Mouse (Mus musculus) myocyte (in vitro differentiated cells): ENCODE results near the gene Net1. TPM values are rescaled to one million over a fixed set of nuclear protein-coding genes. Genes with fewer than 3 reads are reported as not detected.
A peak's percentile ranks its signal among the peaks of the same experiment; 100 is the strongest.

Experiments used
- H3K27me3 ChIP-seq: one replicate; pipeline ENCODE4 v1.6.1; 2011; ENCODE audit not compliant: control insufficient read depth, insufficient read depth, insufficient read length
- H3K36me3 ChIP-seq: one replicate; pipeline ENCODE4 v1.6.1; 2011; ENCODE audit not compliant: control insufficient read depth, insufficient read depth
- H3K4me2 ChIP-seq: one replicate; pipeline ENCODE4 v1.6.1; 2011; ENCODE audit warnings: low read depth, control low read depth
- H3K4me3 ChIP-seq: one replicate; pipeline ENCODE4 v1.5.1; 2011; ENCODE audit warnings: mild to moderate bottlenecking, control low read depth, moderate library complexity
- H3K79me2 ChIP-seq: one replicate; pipeline ENCODE4 v1.6.1; 2011; ENCODE audit not compliant: control insufficient read depth, insufficient read depth
- H3ac ChIP-seq: one replicate; pipeline ENCODE4 v1.6.1; 2011; ENCODE audit not compliant: control insufficient read depth, insufficient read length
- CEBPB ChIP-seq: IDR thresholded peaks from 2 replicates; pipeline ENCODE4 v1.6.1; 2011; ENCODE audit warnings: mild to moderate bottlenecking, moderate library complexity; ENCODE audit not compliant: poor library complexity, insufficient read depth, severe bottlenecking
- E2F4 ChIP-seq: IDR thresholded peaks from one replicate; pipeline ENCODE4 v1.6.1; 2011; ENCODE audit warnings: mild to moderate bottlenecking, control low read depth, moderate library complexity; ENCODE audit not compliant: insufficient read depth
- MAX ChIP-seq: IDR thresholded peaks from one replicate; pipeline ENCODE4 v1.6.1; 2011; ENCODE audit warnings: low read depth, mild to moderate bottlenecking, control low read depth
- MYOD1 ChIP-seq, 3 experiments: IDR thresholded peaks; one replicate each; pipeline ENCODE4 v1.6.1; 2011; ENCODE audit warnings: control low read depth in 2 of 3, low read depth in 2 of 3, mild to moderate bottlenecking in 2 of 3, moderate library complexity in 1 of 3; ENCODE audit not compliant: insufficient read length in 2 of 3, control insufficient read depth in 1 of 3
- MYOG ChIP-seq, 3 experiments: IDR thresholded peaks; one replicate each; pipeline ENCODE4 v1.6.1; 2011; ENCODE audit warnings: control low read depth in 2 of 3, low read depth in 2 of 3, mild to moderate bottlenecking in 2 of 3; ENCODE audit not compliant: insufficient read length in 2 of 3, control insufficient read depth in 1 of 3, insufficient read depth in 1 of 3
- POLR2A ChIP-seq: IDR thresholded peaks from one replicate; pipeline ENCODE4 v1.6.1; 2011; ENCODE audit warnings: low read depth, mild to moderate bottlenecking, control low read depth, moderate library complexity; ENCODE audit not compliant: insufficient read length
- POLR2AphosphoS2 ChIP-seq: IDR thresholded peaks from one replicate; pipeline ENCODE4 v1.6.1; 2011; ENCODE audit warnings: low read depth, control low read depth; ENCODE audit not compliant: insufficient read length
- REST ChIP-seq: IDR thresholded peaks from one replicate; pipeline ENCODE4 v1.6.1; 2011; ENCODE audit warnings: mild to moderate bottlenecking, control low read depth, moderate library complexity; ENCODE audit not compliant: insufficient read depth, insufficient read length
- SRF ChIP-seq: IDR thresholded peaks from one replicate; pipeline ENCODE4 v1.6.1; 2011; ENCODE audit warnings: low read depth; ENCODE audit not compliant: control insufficient read depth, insufficient read length
- TCF12 ChIP-seq: IDR thresholded peaks from one replicate; pipeline ENCODE4 v1.6.1; 2011; ENCODE audit warnings: mild to moderate bottlenecking, control low read depth; ENCODE audit not compliant: poor library complexity, insufficient read depth, severe bottlenecking
- TCF3 ChIP-seq: IDR thresholded peaks from one replicate; pipeline ENCODE4 v1.6.1; 2011; ENCODE audit warnings: low read depth, control low read depth; ENCODE audit not compliant: insufficient read length
- USF1 ChIP-seq: IDR thresholded peaks from one replicate; pipeline ENCODE4 v1.6.1; 2011; ENCODE audit warnings: low read depth, mild to moderate bottlenecking, control low read depth, moderate library complexity
- polyA plus RNA-seq: library from polyadenylated mRNA; unstranded; fragments of >200 nt; fragmentation: generic; extraction: Trizol; gene quantifications from one replicate; pipeline ENCODE4 v1.2.1, GENCODE M21; 2012; ENCODE audit warnings: missing spikeins

The Net1 gene
- polyA plus RNA-seq, 1 experiment, result 13.7 TPM

DNA sequence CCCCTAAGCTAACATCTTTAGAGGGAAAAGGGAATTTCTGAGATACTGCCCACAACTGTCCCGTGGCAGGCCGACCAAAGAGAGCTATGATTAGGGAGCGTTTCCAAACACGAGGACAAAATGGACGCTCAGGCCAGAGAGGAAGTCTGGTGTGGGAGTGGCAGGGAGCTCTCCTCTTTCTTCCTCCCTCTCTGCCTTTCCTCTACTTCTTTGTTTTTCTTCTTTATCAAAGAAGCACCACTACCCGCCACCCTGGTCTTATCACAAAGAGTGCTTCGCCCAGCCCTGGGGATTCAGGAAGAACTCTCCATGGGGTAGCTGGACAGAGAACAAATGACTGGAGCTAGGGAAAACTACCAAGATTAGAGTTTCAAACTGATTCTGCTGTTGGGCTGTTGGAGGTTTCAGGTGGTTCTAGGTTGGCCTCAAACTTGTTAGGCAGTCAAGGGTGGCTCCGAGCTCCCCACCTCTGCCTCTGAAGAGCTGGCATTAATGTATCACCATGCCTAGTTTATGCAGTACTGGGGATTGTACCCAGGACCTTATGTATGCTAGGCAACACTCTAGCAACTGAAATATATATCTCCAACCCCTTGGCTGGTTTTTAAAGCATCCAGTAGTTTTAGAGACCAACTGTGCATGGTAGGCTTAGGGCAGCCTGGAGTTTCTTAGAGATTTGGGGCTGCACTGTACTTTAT, 51.5 kb downstream of the Net1 start:
- Histone ChIP-seq H3ac (no peak overlapping the region), H3K4me3 (no peak overlapping the region), H3K4me2 (no peak overlapping the region), H3K27me3 (no peaks in the 10 kb centered on the region), H3K79me2 (no peaks in the 10 kb centered on the region), H3K36me3 (no peaks in the 10 kb centered on the region)
- TF ChIP-seq MAX (no peak), POLR2A (no peak), USF1 (no peak), POLR2AphosphoS2 (no peak), MYOD1 (IDR thresholded peaks at IDR 0.05; ENCODE audit: control insufficient read depth in 1 of 3, insufficient read length in 2 of 3, low read depth in 2 of 3) (no peak), MYOG (IDR thresholded peaks at IDR 0.05; ENCODE audit: control insufficient read depth in 1 of 3, insufficient read depth in 1 of 3, insufficient read length in 2 of 3, low read depth in 2 of 3) (no peak), TCF12 (no peak), TCF3 (no peak), E2F4 (no peak), SRF (no peak), CEBPB (no peak)

DNA sequence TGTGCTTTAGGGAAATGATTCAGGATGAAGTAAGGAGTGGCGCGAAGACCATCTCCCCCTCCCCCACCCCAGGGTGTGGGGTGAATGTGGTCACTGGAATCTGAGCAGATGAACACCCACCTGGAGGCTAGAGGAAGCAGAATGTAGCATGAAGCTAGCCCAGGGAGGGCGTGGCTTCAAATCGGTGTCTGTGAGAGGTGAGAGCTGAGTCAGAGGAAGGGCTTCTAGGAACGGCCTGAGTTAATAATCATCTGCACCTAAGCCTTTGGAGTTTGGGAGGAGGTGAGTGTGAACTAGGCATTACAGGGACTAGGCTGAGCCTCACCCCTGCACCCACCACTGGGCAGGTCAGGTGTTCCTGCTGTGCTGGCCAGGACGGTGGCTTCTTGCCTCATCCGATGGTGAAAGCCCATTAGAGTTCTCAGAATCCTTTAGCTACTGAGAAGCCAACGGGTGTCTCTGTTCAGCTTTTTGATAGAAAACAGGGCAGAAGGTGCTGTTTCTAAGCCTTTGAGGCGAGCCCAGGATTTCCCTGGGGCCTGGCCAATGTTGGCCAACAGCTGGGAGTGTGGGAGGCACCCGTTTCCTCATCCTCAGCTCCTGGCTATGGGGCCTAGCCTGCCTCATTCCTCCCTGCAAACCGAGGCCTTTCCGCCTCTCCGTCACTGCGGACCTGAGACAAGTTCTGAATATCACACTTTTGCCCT, 52.2 kb downstream of the Net1 start:
- H3K4me2 ChIP-seq, result no peak overlapping the region
- TF ChIP-seq REST (no peak), MYOD1 (IDR thresholded peaks at IDR 0.05; ENCODE audit: control insufficient read depth in 1 of 3, insufficient read length in 2 of 3, low read depth in 2 of 3) (peak in 1 of 3 experiments; percentile 37), TCF3 (no peak), TCF12 (no peak), MYOG (IDR thresholded peaks at IDR 0.05; ENCODE audit: control insufficient read depth in 1 of 3, insufficient read depth in 1 of 3, insufficient read length in 2 of 3, low read depth in 2 of 3) (peak in 1 of 3 experiments; percentile 13)

DNA sequence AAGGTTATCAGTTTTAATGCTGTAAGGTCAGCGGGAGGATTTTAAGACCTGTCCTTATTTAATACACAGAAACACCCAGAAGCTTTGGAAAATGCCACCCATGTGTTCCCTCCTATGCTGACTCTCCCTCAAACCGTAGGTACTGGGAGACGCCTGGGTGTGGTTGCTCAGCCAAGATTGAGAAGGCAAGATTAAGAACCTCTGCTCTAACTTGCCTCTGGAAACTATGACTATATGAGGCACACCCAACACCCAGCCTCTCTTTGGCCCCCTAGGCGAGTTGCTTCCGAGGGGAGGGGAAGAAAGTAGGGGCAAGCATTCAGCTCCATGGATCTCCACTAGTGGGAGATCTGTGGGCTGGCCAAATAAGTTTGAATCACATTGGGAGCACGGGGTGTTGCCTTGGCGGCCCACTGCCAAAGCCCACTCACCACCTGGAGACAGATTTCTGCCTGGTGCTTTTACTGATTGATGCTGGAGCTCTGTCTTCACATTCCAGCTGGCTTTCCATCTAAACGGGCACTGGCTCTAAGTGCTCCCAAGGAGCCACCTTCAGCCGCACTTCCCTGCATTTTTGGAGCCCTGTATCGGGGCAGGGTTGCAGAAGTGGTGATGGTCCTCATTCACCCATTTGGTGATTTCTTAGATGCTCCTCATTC, 55.0 kb downstream of the Net1 start:
- Histone ChIP-seq H3K4me2 (no peak overlapping the region), H3K36me3 (no peaks in the 10 kb centered on the region), H3K27me3 (no peaks in the 10 kb centered on the region), H3K79me2 (no peaks in the 10 kb centered on the region), H3ac (no peak overlapping the region), H3K4me3 (no peak overlapping the region)
- TF ChIP-seq MAX (no peak), TCF12 (no peak)

More for the DNA sequence above, 52.2 kb downstream of the Net1 start:
- no peak overlapping the region for H3K4me3 ChIP-seq
- H3ac ChIP-seq, result no peak overlapping the region
- H3K79me2 ChIP-seq, result no peaks in the 10 kb centered on the region
- H3K36me3 ChIP-seq, result no peaks in the 10 kb centered on the region
- no peaks in the 10 kb centered on the region for H3K27me3 ChIP-seq

DNA sequence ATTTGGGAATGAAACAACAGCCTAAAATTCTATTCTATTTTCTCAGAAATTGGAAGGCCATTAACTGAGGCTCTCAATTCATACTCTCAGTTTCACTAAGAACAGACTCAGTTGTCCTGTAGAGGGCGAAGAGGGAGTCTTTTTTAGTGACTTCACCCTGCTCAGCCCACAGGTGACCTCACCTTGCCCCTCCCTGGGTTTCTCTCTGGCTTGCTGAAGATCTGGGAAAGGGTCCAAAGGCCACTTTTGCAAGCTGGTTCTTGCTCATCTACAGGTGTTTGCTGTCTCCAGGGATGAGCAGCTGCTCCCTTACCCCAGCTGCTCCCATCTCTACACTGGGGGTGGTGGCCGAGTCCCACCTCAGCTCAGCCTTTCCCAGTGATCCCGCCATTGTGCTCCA, 55.7 kb downstream of the Net1 start:
- Histone ChIP-seq H3K27me3 (no peaks in the 10 kb centered on the region), H3K79me2 (no peaks in the 10 kb centered on the region), H3K36me3 (no peaks in the 10 kb centered on the region), H3K4me3 (no peak overlapping the region), H3K4me2 (no peak overlapping the region), H3ac (no peak overlapping the region)
- TF ChIP-seq USF1 (no peak), POLR2A (no peak), TCF3 (no peak), REST (no peak), MYOG (IDR thresholded peaks at IDR 0.05; ENCODE audit: control insufficient read depth in 1 of 3, insufficient read depth in 1 of 3, insufficient read length in 2 of 3, low read depth in 2 of 3) (no peak), TCF12 (no peak), SRF (no peak), MYOD1 (IDR thresholded peaks at IDR 0.05; ENCODE audit: control insufficient read depth in 1 of 3, insufficient read length in 2 of 3, low read depth in 2 of 3) (no peak), CEBPB (no peak), E2F4 (no peak), POLR2AphosphoS2 (no peak), MAX (no peak)

DNA sequence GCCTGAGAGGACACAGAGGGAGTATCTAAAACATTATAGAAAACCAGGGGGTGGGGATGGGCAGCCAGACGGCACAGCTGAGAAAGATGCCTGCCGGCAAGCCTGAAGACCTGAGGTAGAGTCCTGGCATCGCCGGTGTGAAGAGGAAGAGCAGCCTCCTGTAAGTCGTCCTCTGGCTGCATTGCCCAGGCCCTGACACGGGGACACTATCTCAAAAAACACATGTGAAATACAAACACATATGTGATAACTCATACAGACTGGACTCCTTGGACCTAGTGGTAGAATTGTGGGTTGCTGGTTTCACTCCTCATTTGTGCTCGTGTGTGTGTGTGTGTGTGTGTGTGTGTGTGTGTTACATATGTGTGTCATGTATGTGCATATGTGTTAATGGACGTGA, 56.8 kb downstream of the Net1 start:
- H3K4me2 ChIP-seq, result no peak overlapping the region
- no peaks in the 10 kb centered on the region for H3K36me3 ChIP-seq
- no peak overlapping the region for H3K4me3 ChIP-seq
- H3ac ChIP-seq, result no peak overlapping the region
- no peak for TF ChIP-seq CEBPB
- no peak for TF ChIP-seq MAX
- no peak for TF ChIP-seq SRF
- TF ChIP-seq MYOG (IDR thresholded peaks at IDR 0.05; ENCODE audit: control insufficient read depth in 1 of 3, insufficient read depth in 1 of 3, insufficient read length in 2 of 3, low read depth in 2 of 3), result no peak
- no peaks in the 10 kb centered on the region for H3K27me3 ChIP-seq
- H3K79me2 ChIP-seq, result no peaks in the 10 kb centered on the region
